Mouse (Mus musculus) heart, embryonic 16.5 days (tissue): Measurements from ENCODE around the gene Acbd4. TPM values are rescaled to one million over a fixed set of nuclear protein-coding genes. Genes with fewer than 3 reads are reported as not detected.

ENCODE experiments used
- ATAC-seq: fragments of 200-750 bp; cut with Nextera tagmentation; replicated peaks from 2 replicates; pipeline ENCODE4 v1.8.0; 2017; ENCODE audit warnings: moderate number of reproducible peaks; ENCODE audit not compliant: insufficient read depth, low FRiP score; ENCODE audit errors: extremely low read depth
- H3K27ac ChIP-seq: fragments of 300-500 bp; sonication (generic); 2 replicates; pipeline ENCODE4 v1.5.1; 2014; ENCODE audit warnings: mild to moderate bottlenecking, low read length, control low read depth, moderate library complexity
- H3K27me3 ChIP-seq: fragments of 300-500 bp; sonication (generic); 2 replicates; pipeline ENCODE4 v1.6.1; 2014; ENCODE audit warnings: low read length, mixed read lengths; ENCODE audit not compliant: control insufficient read depth, insufficient read depth
- H3K36me3 ChIP-seq: fragments of 300-500 bp; sonication (generic); 2 replicates; pipeline ENCODE4 v1.6.1; 2014; ENCODE audit not compliant: control insufficient read depth, insufficient read depth
- H3K4me1 ChIP-seq: fragments of 300-500 bp; sonication (generic); 2 replicates; pipeline ENCODE4 v1.6.1; 2014; ENCODE audit warnings: low read length, mixed read lengths; ENCODE audit not compliant: control insufficient read depth, insufficient read depth
- H3K4me2 ChIP-seq: fragments of 300-500 bp; sonication (generic); 2 replicates; pipeline ENCODE4 v1.6.1; 2014; ENCODE audit warnings: low read depth, mild to moderate bottlenecking, control low read depth, low read length
- H3K4me3 ChIP-seq: fragments of 300-500 bp; sonication (generic); 2 replicates; pipeline ENCODE4 v1.5.1; 2014; ENCODE audit warnings: mild to moderate bottlenecking, control low read depth, low read length
- H3K9ac ChIP-seq: fragments of 300-500 bp; sonication (generic); 2 replicates; pipeline ENCODE4 v1.6.1; 2014; ENCODE audit warnings: low read length, control low read depth
- H3K9me3 ChIP-seq: fragments of 300-500 bp; sonication (generic); replicated peaks from 2 replicates; pipeline ENCODE4 v1.6.1; 2016; ENCODE audit warnings: low read length; ENCODE audit not compliant: control insufficient read depth
- WGBS: fragments of 180-500 bp; shearing (Covaris S2); extraction: QIAGEN DNeasy Blood & Tissue Kit; methylation state at CpG from one replicate; pipeline ENCODE4 v1.1.7; 2014; 5-methylcytosine and 5-hydroxymethylcytosine counted together
- polyA plus RNA-seq: library from polyadenylated mRNA; unstranded; fragments of >200 nt; fragmentation: Nextera tagmentation; extraction: Ambion mirVana; gene quantifications from 2 replicates; pipeline ENCODE4 v1.2.1, GENCODE M21; 2015

Gene Acbd4
- 21.5 and 21.8 TPM in 2 replicates for polyA plus RNA-seq

DNA sequence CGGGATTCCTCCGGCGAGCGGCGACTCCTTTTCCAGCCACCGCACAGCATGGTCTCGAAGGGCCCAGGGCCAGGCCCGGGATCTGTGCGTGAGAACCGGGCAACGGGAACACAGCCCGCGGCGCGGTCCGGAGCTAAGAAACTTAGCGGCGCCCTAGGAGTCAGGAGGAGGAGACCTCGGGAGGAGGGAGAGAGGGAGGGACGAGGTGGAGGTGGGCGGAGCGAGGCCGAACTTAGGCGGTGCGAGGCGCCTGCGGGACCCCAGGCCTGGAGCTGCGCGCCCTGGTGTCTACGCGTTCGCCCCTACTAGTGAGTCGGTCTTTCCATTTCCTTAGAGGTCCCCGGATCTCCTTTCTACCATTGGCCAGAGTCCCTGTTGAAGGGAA lies at the start of gene Acbd4, which contains the start of gene Plcd3:
TSS of gene Acbd4 (plus strand) at position 202 of the 385 bp plus-strand sequence.
TSS of gene Plcd3 (minus strand) at position 178 of the 385 bp plus-strand sequence.
- Histone ChIP-seq H3K9me3 (no peaks in the 10 kb centered on the region), H3K4me3 (peak within 1 kb of the TSS; percentile 76), H3K27ac (peak within 1 kb of the TSS; percentile 52), H3K9ac (peak within 1 kb of the TSS; percentile 76), H3K4me2 (peak within 1 kb of the TSS; percentile 89), H3K36me3 (no peaks in the 10 kb centered on the region), H3K4me1 (peaks cover 46% of the 10 kb centered on the region), H3K27me3 (no peaks in the 10 kb centered on the region)
- WGBS: under 1% methylated on average over 32 of the region's 34 CpGs
- ATAC-seq: peak; percentile 34; the same call in 1 of the 2 replicates

GRCm38 (mm10) chr11:103052078-103052477 lies 49.4 kb upstream of the Acbd4 start:
- Histone ChIP-seq H3K36me3 (peaks cover 17% of the 10 kb centered on the region), H3K9ac (peak overlapping the region; percentile 16; the same call in 1 of the 2 replicates), H3K27me3 (no peaks in the 10 kb centered on the region), H3K4me2 (no peak overlapping the region), H3K9me3 (no peaks in the 10 kb centered on the region), H3K4me3 (no peak overlapping the region), H3K4me1 (peaks cover 21% of the 10 kb centered on the region), H3K27ac (peak overlapping the region; percentile 84)
- no peak for ATAC-seq
- 81% methylated on average over 6 of the region's 6 CpGs for WGBS

- Histone ChIP-seq H3K4me1 (peaks cover 26% of the 10 kb centered on the region), H3K4me2 (no peak overlapping the region), H3K9ac (no peak overlapping the region), H3K4me3 (no peak overlapping the region), H3K27me3 (no peaks in the 10 kb centered on the region), H3K36me3 (peaks cover 24% of the 10 kb centered on the region), H3K9me3 (no peaks in the 10 kb centered on the region), H3K27ac (peak overlapping the region; percentile 67)
- 75% methylated on average over 18 of the region's 18 CpGs for WGBS
- no peak for ATAC-seq
Measured at GRCm38 (mm10) chr11:103053191-103054076, 48.0 kb upstream of the Acbd4 start.

DNA sequence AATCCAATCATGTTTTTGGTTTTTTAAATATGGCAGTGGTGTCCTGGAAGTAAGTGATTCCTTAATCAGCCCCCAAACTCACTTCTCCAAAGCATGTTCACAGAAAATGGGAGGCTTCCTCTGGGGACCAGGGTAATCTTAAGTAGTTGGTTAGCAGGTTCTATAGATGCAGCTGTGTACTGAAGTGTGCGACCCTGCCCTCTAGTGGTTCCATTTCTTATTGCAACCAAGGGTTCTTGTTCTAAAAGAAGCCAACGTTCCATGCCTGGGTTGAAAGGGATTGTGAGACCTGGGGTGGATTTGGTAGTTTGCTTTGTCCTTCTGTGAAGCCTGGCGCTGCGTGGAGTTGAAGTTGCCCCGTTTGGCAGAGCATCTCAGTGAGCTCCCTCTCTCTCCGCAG lies 46.7 kb upstream of the Acbd4 start:
- Histone ChIP-seq H3K9ac (no peak overlapping the region), H3K27me3 (no peaks in the 10 kb centered on the region), H3K36me3 (peaks cover 29% of the 10 kb centered on the region), H3K4me1 (peaks cover 26% of the 10 kb centered on the region), H3K9me3 (no peaks in the 10 kb centered on the region), H3K4me2 (no peak overlapping the region), H3K4me3 (no peak overlapping the region), H3K27ac (no peak overlapping the region)
- 45% methylated on average over 6 of the region's 6 CpGs for WGBS
- no peak for ATAC-seq

DNA sequence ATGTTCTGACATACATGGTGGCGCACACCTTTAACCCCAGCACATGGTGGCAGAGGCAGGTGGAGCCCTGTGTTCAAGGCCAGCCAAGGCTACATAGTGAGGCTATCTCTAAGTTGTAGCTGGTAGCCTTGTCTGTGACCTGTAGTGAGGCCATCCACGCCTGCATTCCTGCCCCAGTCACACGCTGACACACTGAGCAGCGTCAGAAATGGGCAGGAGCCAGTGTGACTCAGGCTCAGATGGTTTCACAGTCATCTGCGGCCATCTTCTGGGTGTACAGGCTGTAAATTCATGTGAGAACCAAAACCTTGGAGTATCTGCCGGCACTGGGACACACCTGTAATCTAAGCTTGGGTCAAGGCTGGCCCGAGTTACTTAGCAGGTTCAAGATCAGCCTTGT lies 44.8 kb upstream of the Acbd4 start:
- Histone ChIP-seq H3K27ac (no peak overlapping the region), H3K4me1 (peaks cover 24% of the 10 kb centered on the region), H3K36me3 (peaks cover 38% of the 10 kb centered on the region), H3K9ac (no peak overlapping the region), H3K9me3 (no peaks in the 10 kb centered on the region), H3K27me3 (no peaks in the 10 kb centered on the region), H3K4me2 (no peak overlapping the region), H3K4me3 (no peak overlapping the region)
- 93% methylated on average over 7 of the region's 7 CpGs for WGBS
- no peak for ATAC-seq

DNA sequence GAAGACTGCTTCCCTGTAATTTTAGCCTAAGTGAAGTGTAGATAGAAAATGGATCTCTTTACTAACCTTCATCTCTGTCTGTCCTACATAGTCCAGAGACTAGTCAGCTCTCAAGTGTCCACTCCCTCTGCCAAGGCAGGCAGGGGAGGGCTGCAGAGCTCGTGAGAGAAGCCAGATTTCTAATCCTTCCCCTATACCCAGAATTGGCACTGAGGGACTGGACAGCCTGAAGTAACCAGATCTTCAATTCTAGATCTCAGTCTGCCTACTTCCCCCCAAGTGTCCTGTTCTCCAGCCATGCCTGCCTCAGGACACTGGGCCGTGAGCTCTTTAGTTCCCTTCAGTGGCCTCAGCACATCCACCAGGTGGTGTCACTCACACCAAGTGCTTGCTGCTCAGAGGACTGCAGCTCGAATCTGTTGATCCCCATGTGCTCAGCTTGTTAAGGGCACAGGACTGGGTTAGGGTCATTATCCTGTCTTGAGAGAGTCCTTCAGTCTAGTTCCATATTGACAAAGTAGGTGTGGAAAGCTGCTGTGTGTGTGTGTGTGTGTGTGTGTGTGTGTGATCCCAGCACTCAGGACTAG lies 42.9 kb upstream of the Acbd4 start:
- peak overlapping the region; percentile 68 for H3K27ac ChIP-seq
- H3K4me1 ChIP-seq: peaks cover 14% of the 10 kb centered on the region
- H3K9me3 ChIP-seq: no peaks in the 10 kb centered on the region
- no peak overlapping the region for H3K4me3 ChIP-seq
- 50% methylated on average over 3 of the region's 3 CpGs for WGBS
- no peak overlapping the region for H3K4me2 ChIP-seq
- H3K27me3 ChIP-seq: no peaks in the 10 kb centered on the region
- H3K36me3 ChIP-seq: peaks cover 44% of the 10 kb centered on the region
- no peak overlapping the region for H3K9ac ChIP-seq
- ATAC-seq: no peak

- WGBS: 90% methylated on average over 14 of the region's 14 CpGs
- Histone ChIP-seq H3K36me3 (peaks cover 58% of the 10 kb centered on the region), H3K4me2 (no peak overlapping the region)
Measured at GRCm38 (mm10) chr11:103066191-103067050, 35.1 kb upstream of the Acbd4 start.

DNA sequence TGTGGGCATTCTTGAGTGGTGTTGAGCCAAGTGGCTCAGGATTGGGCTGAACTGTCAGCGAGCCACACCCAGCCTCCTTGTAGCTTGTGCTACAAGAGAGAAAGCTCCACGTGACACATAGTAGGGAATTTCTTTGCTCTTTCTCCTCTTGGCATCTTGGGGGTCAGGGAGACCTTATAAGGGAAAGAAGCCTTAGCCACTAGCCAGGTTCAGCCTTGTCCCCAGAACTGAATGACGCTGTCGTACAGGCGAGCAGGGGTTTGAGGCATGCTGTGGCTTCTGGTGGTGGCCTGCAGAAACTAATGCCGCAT lies 34.5 kb upstream of the Acbd4 start:
- H3K27me3 ChIP-seq: no peaks in the 10 kb centered on the region
- ATAC-seq: no peak
- peaks cover 19% of the 10 kb centered on the region for H3K4me1 ChIP-seq
- no peak overlapping the region for H3K9ac ChIP-seq
- peak overlapping the region; percentile 40; the same call in 1 of the 2 replicates for H3K27ac ChIP-seq
- H3K36me3 ChIP-seq: peaks cover 58% of the 10 kb centered on the region
- no peak overlapping the region for H3K4me2 ChIP-seq
- H3K4me3 ChIP-seq: no peak overlapping the region
- WGBS: 75% methylated on average over 6 of the region's 6 CpGs
- no peaks in the 10 kb centered on the region for H3K9me3 ChIP-seq

More at GRCm38 (mm10) chr11:103066191-103067050, 35.1 kb upstream of the Acbd4 start:
- Histone ChIP-seq H3K4me1 (peaks cover 24% of the 10 kb centered on the region), H3K27me3 (no peaks in the 10 kb centered on the region), H3K9ac (no peak overlapping the region), H3K4me3 (no peak overlapping the region), H3K9me3 (no peaks in the 10 kb centered on the region), H3K27ac (no peak overlapping the region; the same call in 1 of the 2 replicates)
- ATAC-seq: no peak
